Mouse (Mus musculus) layer of hippocampus, postnatal 10 days (tissue): ENCODE results near the gene Slc25a4. TPM values are rescaled to one million over a fixed set of nuclear protein-coding genes. Genes with fewer than 3 reads are reported as not detected.

ENCODE experiments used
- DNase-seq, 2 experiments: peaks; one replicate each; pipeline ENCODE4 v3.0.0; 2021; ENCODE audit warnings: low spot score in 2 of 2
- microRNA-seq, 2 experiments: library from miRNA; unstranded; fragments of <30 nt; microRNA quantifications; one replicate each; pipeline ENCODE4 v1.2.0; 2021
- total RNA-seq, 2 experiments: library from RNA; stranded (reverse); gene quantifications; 2 replicates each; pipeline ENCODE4 v1.2.3; 2021

The Slc25a4 gene
- total RNA-seq, 2 experiments from 2014 or later, result 692 to 703 TPM

GRCm38 (mm10) chr8:46206107-46206506 is 5.0 kb downstream of the Slc25a4 start:
- DNase-seq, result no peak

- no peak for DNase-seq
These were observed 6.0 kb downstream of the Slc25a4 start for GRCm38 (mm10) chr8:46204974-46205640.

DNA sequence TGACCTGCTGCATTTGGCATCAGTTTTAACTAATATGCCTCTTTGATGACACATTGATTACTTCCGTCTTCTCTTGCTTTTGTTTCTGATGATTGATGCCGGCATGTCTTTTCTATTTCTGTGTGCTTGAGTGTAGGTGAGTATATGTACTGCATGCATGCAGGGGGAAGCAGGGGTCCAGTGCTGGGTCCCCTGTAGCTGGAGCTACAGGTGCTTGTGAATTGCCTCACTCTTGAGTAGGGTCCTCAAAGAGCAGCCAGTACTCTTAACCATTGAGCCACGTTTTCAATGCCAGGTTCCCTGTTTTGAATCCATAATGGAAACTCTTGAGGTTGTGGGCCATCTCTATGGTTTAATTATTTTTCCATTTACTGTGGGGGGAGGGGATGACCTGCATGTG is 6.8 kb downstream of the Slc25a4 start:
- DNase-seq, result no peak

DNA sequence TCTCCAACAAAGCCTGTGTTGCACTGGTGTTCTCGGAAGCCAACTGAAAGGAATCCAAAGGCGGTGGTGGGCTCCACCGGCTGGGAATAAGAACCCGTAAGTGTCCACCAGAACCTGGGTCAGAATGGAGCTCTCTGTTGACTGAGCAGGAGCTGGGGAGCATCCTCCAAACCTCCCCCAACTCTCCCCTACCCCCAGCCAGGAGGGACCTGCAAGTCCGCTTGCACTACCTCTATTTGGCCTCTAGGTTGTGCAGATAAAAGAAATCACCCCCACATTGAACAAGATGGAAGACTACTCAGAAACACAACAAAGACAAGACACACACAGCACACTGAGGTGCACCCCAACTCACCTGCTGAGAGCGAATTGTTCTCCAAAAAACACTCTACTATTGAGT is 8.7 kb downstream of the Slc25a4 start:
- no peak for DNase-seq

DNA sequence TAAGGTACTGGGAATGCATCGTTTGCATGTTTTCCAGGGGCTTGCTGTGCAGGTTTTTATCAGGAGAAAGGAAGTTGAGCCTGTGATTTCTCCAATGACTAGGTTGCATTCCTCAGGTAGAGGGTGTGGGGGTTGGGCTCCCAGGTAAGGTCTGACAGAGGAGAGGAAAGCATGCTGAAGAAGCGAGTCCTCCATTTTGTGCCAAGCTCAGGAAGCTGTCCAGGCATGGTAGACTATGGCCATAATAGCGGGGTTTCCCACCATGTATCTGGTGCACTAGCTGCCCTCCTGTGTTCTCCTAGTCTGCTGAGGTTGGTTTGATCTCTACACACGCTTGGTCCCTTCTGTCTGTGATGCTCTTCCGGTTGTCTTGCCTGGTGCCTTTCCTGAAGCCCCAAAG is 13.4 kb downstream of the Slc25a4 start:
- DNase-seq, result no peak

DNA sequence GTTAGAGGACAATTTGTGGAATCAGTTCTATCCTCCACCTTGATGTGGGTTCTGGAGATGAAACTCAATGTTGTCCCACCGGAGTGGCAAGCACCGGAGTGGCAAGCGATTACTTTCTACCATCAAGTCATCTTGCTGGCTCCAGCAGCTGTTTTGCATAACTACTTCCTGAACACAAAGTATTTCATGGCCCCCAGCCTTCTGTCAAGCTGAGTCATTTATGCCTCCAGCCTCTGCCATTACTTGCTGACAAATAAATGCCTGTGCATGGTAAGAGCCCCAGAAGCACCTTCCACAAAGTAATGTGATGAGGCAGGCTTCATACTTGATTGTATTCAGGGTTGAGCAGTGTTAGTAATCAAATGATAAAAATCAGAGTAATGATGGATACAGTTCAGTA is 14.2 kb downstream of the Slc25a4 start:
- DNase-seq, result no peak

DNA sequence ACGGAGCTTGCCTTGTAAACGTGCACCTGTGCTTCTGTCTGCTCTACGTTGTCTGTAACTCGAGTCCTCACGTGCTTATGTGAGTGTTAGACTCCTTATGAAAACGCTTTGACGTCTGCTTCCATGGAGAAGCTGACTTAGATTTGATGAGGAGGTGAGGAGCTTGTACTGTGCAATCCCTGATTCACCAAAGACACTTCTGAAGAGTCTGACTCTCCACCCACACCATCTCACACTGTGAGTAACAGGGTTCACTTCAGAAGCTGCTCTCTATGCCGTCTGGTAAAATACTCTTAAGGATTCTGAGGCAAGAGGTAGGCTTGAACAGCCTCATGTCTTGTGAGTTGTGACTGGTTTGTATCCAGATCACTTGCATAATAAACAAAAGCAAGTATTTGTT is 18.0 kb downstream of the Slc25a4 start:
- DNase-seq, result no peak

DNA sequence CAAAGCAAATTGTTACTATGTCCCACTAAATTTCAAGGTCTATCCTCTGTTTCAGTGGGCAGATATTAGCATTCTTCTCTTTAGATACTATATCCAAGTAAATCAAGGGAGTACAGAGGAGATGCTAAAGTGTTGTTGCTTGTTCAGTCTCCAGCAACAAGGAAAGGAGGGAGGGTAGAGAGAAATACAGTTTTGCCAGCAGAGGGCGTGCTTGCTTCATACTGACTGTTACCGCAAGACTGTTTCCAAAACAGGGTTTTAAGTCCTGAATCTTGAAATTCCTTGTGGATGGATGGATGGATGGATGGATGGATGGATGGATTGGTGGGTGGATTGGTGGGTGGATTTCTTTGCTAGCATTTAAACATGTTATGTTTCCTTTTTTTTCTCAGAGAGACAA is 25.7 kb downstream of the Slc25a4 start:
- DNase-seq, result peak; percentile 70 to 74

DNA sequence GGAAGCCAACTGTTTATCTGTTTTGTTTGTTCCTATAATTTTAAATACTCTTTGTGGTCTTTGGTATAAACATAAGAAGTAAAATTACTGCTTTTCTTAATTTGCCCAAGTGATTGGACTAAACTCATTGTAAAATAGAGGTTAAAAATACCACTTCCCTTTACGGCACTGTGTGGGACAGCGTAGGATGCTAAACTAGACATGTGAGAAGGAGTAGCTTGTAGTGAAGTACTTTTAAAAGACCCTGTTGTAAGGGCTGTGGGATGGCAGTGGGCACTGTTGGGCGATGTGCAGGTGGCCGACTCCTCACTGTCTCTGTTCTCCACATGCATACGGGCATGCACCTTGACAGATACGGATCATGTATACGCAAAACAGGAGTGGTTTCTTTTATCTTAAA is 30.9 kb downstream of the Slc25a4 start:
- no peak for DNase-seq

GRCm38 (mm10) chr8:46173651-46174050 is 37.4 kb downstream of the Slc25a4 start:
- no peak for DNase-seq

GRCm38 (mm10) chr8:46163870-46164190 is 47.3 kb downstream of the Slc25a4 start:
- DNase-seq, result no peak

DNA sequence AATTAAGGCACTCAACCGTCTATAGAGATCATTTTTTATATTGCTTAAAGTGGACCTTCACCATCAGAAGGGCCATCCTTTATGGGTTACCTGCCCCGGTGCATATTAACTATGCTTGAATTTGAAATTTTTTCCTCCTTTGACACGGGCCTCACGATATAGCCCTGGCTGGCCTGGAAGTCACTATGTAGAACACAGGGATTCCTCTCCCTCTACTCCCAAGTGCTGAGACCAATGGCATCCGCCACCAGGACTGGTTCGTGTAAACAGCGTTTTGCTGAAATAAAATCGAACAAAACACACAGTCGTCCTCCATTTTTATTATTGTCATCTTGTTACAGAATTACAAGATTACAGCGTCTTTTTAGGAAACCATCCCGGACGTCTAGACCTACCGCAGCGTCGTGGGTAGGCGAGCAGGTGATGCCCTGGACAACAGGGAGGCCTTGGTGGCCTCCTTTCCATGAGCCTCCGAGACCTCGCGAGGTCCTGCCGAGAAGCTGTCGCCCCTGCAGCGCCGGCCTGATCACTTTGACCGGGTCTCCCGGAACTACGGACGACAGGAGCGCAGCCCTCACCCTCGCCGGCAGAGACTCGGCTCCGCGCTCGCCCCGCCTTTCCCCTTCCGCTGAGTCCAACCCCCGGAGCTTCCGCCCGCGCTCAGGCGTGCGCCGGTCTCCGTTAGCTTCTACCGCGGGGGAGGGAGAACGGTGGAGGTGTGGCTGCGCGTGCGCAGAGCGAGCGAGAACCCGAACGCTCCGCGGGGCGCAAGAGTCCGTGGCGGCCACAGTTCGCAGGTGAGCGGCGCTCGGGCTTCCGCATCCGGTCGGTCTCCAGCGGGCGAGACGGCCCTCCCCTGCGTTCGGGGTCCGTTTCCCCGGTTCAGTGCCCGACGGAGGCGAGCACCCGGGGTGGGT is 47.9 kb downstream of the Slc25a4 start:
- DNase-seq, result peak; percentile 96 to 97

Small RNA genes within 50 kb of the gene (microRNA-seq; reads per million reads assigned to microRNA genes)
- gene Gm23812, result 0 reads per million in 2 experiments

Other genes with a start within 250 kb of the Slc25a4 start
- gene 1700029J07Rik, start 236.0 kb downstream of the Slc25a4 start, total RNA-seq, result 1 to 10 TPM; 4.0 to 4.3 TPM
- 10 to 100 TPM; 54.0 to 58.5 TPM for gene Ufsp2, start 235.8 kb downstream of the Slc25a4 start, total RNA-seq
- under 1 TPM; 0.42 to 0.46 TPM for gene Lrp2bp, start 212.0 kb downstream of the Slc25a4 start, total RNA-seq
- gene Ankrd37, start 205.6 kb downstream of the Slc25a4 start, total RNA-seq, result 1 to 10 TPM; 5.7 to 6.8 TPM
- 10 to 100 TPM; 18.0 to 19.1 TPM for gene Cfap97, start 59.5 kb downstream of the Slc25a4 start, total RNA-seq
- gene Snx25, start 59.1 kb downstream of the Slc25a4 start, total RNA-seq, result 10 to 100 TPM; 51.0 to 52.5 TPM
- under 1 TPM in 1 of 2 experiments, not detected in 1; 0.57 TPM for gene Helt, start 83.4 kb upstream of the Slc25a4 start, total RNA-seq